Mouse (Mus musculus) olfactory bulb, adult 2 months (tissue): ENCODE results near the gene Tac1.

Source experiments
- CTCF ChIP-seq: fragments of 200-500 bp; IDR thresholded peaks from 2 replicates; pipeline ENCODE4 v1.5.1; 2012; ENCODE audit warnings: low read depth, mild to moderate bottlenecking, low read length, moderate library complexity; ENCODE audit not compliant: insufficient read depth
- POLR2A ChIP-seq: fragments of 200-500 bp; IDR thresholded peaks from 2 replicates; pipeline ENCODE4 v1.6.1; 2012; ENCODE audit warnings: mild to moderate bottlenecking, low read depth, low read length, moderate library complexity; ENCODE audit not compliant: insufficient read depth

DNA sequence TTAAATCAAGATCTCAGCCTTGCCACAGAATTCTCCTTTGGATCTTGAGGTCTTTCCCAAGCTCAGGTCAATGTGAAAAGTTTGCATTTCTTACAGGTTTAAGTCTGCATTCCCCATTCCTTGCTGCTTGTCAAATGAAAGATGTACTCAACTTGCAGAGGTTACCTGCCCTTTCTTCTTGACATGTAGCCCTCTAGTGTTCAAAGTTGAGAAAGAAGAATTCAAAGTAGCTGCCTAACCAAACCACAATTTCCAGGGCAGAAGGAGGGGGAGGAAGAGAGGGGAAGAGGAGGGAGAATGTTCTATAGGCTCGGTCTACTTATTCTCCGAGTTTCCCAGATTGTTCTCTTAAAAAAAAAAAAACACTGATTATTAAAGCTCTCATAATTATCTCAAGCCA lies 45.5 kb downstream of the Tac1 start:
- TF ChIP-seq POLR2A (no peak), CTCF (no peak)
